Mouse (Mus musculus): ENCODE measurements around the gene Pacsin1. TPM values are rescaled to one million over a fixed set of nuclear protein-coding genes. Genes with fewer than 3 reads are reported as not detected.

Gene Pacsin1
- polyA plus RNA-seq, 1 experiment from 2014 or later, result 6.9 TPM

GRCm38 (mm10) chr17:27746446-27746845, 91.1 kb downstream of the Pacsin1 start:
- 56% methylated on average over 4 of the region's 4 CpGs for WGBS
- Histone ChIP-seq H3K4me3 (no peak overlapping the region), H3K36me3 (replicated peaks) (peaks cover 27% of the 10 kb centered on the region), H3K9me3 (no peaks in the 10 kb centered on the region), H3K4me1 (0 out of 2 replicates have a peak, but pooled peaks cover 17% of the 10 kb centered on the region), H3K27ac (replicated peaks) (no peak overlapping the region), H3K27me3 (replicated peaks; ENCODE audit: low read depth, poor library complexity, severe bottlenecking) (no peaks in the 10 kb centered on the region)
- no peak for DNase-seq (ENCODE audit: low spot score)

DNA sequence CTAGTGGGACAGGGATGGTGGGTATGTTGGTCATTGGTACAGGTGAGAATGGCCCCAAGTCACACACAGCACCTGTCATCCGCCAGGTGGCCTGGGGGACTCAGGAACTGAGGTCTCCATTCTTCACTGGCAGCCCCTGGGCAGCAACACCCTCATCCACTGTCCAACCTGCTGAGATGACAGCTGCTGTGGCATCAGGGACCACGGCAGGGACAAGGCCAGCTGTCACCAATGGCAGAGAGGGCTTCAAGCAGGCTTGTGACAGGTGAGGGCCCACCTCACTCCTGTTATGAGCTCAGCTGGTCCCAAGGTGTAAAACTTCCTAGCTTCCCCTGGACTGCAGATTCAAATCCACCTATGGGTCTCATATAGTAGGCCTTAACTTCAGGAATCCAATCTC, 92.8 kb downstream of the Pacsin1 start:
- DNase-seq (ENCODE audit: low spot score), result no peak
- H3K36me3 ChIP-seq (replicated peaks), result peaks cover 44% of the 10 kb centered on the region
- no peak overlapping the region for H3K27ac ChIP-seq (replicated peaks)
- 85% methylated on average over 2 of the region's 2 CpGs for WGBS
- no peaks in the 10 kb centered on the region for H3K9me3 ChIP-seq
- H3K4me3 ChIP-seq, result no peak overlapping the region
- H3K27me3 ChIP-seq (replicated peaks; ENCODE audit: low read depth, poor library complexity, severe bottlenecking), result no peaks in the 10 kb centered on the region
- H3K4me1 ChIP-seq, result 0 out of 2 replicates have a peak, but pooled peaks cover 17% of the 10 kb centered on the region

GRCm38 (mm10) chr17:27750451-27750942, 95.2 kb downstream of the Pacsin1 start:
- no peak for DNase-seq (ENCODE audit: low spot score)
- no peak overlapping the region for H3K4me3 ChIP-seq
- WGBS, result 88% methylated on average over 6 of the region's 6 CpGs
- no peaks in the 10 kb centered on the region for H3K9me3 ChIP-seq
- no peak overlapping the region for H3K27ac ChIP-seq (replicated peaks)
- 0 out of 2 replicates have a peak, but pooled peaks cover 11% of the 10 kb centered on the region for H3K4me1 ChIP-seq
- H3K27me3 ChIP-seq (replicated peaks; ENCODE audit: low read depth, poor library complexity, severe bottlenecking), result no peaks in the 10 kb centered on the region
- H3K36me3 ChIP-seq (replicated peaks), result peaks cover 54% of the 10 kb centered on the region

DNA sequence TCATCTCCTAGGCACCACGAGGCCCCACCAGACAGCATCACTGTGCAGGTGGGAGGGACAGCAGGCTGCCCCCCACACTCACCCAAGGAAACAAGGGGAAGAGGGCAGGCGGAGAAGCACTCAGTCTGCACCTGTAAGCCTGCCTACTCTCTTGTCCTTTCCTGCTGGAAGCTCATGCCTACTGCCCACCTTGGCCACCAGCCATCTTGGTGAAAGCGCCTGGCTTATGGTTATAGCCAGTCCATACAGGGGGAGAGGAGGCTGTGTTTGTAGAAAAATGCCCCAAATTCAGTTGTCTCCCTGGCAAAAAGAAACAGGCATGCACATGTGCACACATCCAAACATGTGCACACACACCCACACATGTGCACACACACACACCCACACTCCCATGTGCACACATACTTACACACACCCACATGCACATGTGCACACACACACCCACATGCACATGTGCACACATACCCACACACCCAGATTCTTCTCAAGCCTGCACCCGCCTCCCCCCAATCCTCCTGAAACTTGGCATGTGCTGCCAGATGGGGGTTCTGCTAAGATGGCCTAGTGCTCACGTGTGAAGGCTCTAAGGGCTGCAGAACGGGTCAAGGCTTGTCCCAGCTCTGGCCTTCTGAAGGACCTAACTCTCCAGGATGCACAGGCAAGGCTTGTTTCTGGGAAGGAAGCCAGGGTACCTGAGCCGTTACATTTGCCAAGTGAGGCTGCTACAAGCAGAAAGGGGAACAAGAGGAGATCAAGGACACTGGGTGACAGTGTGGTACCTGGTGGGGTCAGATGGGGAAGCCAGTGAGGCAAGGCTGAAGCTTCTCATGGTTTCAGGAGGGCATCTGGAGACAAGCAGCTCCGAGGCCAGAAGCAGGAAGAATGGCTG, 96.2 kb downstream of the Pacsin1 start:
- Histone ChIP-seq H3K36me3 (replicated peaks) (peaks cover 63% of the 10 kb centered on the region), H3K4me1 (0 out of 2 replicates have a peak, but pooled peaks cover 9% of the 10 kb centered on the region), H3K9me3 (no peaks in the 10 kb centered on the region), H3K27me3 (replicated peaks; ENCODE audit: low read depth, poor library complexity, severe bottlenecking) (no peaks in the 10 kb centered on the region), H3K27ac (replicated peaks) (no peak overlapping the region), H3K4me3 (no peak overlapping the region)
- no peak for DNase-seq (ENCODE audit: low spot score)
- WGBS, result 89% methylated on average over 8 of the region's 8 CpGs

- DNase-seq (ENCODE audit: low spot score), result no peak
- Histone ChIP-seq H3K9me3 (peaks cover 7% of the 10 kb centered on the region; the same call in 1 of the 2 replicates), H3K27ac (replicated peaks) (no peak overlapping the region), H3K27me3 (replicated peaks; ENCODE audit: low read depth, poor library complexity, severe bottlenecking) (no peaks in the 10 kb centered on the region), H3K36me3 (replicated peaks) (peaks cover 50% of the 10 kb centered on the region), H3K4me3 (no peak overlapping the region), H3K4me1 (peaks cover 15% of the 10 kb centered on the region; the same call in 1 of the 2 replicates)
- WGBS, result 81% methylated on average over 6 of the region's 6 CpGs
These were observed 104.9 kb downstream of the Pacsin1 start for GRCm38 (mm10) chr17:27760169-27760568.

Other genes with a start within 250 kb of the Pacsin1 start
- gene Grm4, start 134.1 kb upstream of the Pacsin1 start, polyA plus RNA-seq (2016; fragmentation: Nextera tagmentation; extraction: Ambion mirVana), result 0.96 and 1.3 TPM in 2 replicates
- 819 and 896 TPM in 2 replicates for gene Hmga1, start 99.0 kb upstream of the Pacsin1 start, polyA plus RNA-seq (2016; fragmentation: Nextera tagmentation; extraction: Ambion mirVana)
- gene AI413582, start 89.8 kb upstream of the Pacsin1 start, polyA plus RNA-seq (2016; fragmentation: Nextera tagmentation; extraction: Ambion mirVana), result 12.1 and 15.9 TPM in 2 replicates
- 85.5 and 87.8 TPM in 2 replicates for gene Nudt3, start 32.0 kb upstream of the Pacsin1 start, polyA plus RNA-seq (2016; fragmentation: Nextera tagmentation; extraction: Ambion mirVana)
- gene RPS10-NUDT3, start 20.3 kb upstream of the Pacsin1 start, polyA plus RNA-seq (2016; fragmentation: Nextera tagmentation; extraction: Ambion mirVana), result not detected in 2 replicates
- 906 and 913 TPM in 2 replicates for gene Rps10, start 18.8 kb upstream of the Pacsin1 start, polyA plus RNA-seq (2016; fragmentation: Nextera tagmentation; extraction: Ambion mirVana)
- 0.15 and 0.43 TPM in 2 replicates for gene Spdef, start 73.4 kb downstream of the Pacsin1 start, polyA plus RNA-seq (2016; fragmentation: Nextera tagmentation; extraction: Ambion mirVana)
- gene D17Wsu92e, start 165.1 kb downstream of the Pacsin1 start, polyA plus RNA-seq (2016; fragmentation: Nextera tagmentation; extraction: Ambion mirVana), result 15.5 and 15.7 TPM in 2 replicates
- 412 and 414 TPM in 2 replicates for gene Snrpc, start 182.6 kb downstream of the Pacsin1 start, polyA plus RNA-seq (2016; fragmentation: Nextera tagmentation; extraction: Ambion mirVana)
- 9.5 and 10.3 TPM in 2 replicates for gene Uhrf1bp1, start 200.9 kb downstream of the Pacsin1 start, polyA plus RNA-seq (2016; fragmentation: Nextera tagmentation; extraction: Ambion mirVana)

All from embryonic facial prominence, embryonic 10.5 days (tissue).